Mouse (Mus musculus): ENCODE data around the gene Trim54. TPM values are rescaled to one million over a fixed set of nuclear protein-coding genes. Genes with fewer than 3 reads are reported as not detected.

The Trim54 gene
- polyA plus RNA-seq, 1 experiment from 2014 or later = not detected

DNA sequence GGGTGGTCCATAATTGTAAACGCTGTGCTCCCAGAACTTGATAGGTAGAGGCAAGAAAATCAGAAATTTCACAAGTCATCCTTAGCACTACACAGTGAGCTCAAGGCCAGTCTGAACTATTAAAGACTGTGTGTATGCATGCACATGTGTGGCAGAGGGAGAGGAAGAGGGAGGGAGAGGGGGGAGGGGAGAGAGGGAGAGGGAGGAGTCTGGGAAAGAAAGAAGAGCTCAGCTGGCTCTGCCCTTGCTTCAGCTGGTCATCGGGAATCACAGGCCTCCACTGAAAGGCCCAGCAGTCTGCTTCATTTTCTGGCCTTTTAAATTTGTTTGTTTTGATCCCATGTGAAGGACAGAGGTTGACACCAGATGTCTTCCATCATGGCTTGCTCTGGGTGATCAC lies 7.0 kb downstream of the Trim54 start:
- no peaks in the 10 kb centered on the region for H3K4me1 ChIP-seq
- no peaks in the 10 kb centered on the region for H3K36me3 ChIP-seq (replicated peaks)
- no peaks in the 10 kb centered on the region for H3K27me3 ChIP-seq (ENCODE audit: poor library complexity, severe bottlenecking)
- H3K9me3 ChIP-seq = no peaks in the 10 kb centered on the region
- no peak for DNase-seq (ENCODE audit: extremely low spot score, low spot score)
- 55% methylated on average over 2 of the region's 2 CpGs for WGBS
- H3K4me3 ChIP-seq = no peak overlapping the region
- no peak overlapping the region for H3K27ac ChIP-seq

DNA sequence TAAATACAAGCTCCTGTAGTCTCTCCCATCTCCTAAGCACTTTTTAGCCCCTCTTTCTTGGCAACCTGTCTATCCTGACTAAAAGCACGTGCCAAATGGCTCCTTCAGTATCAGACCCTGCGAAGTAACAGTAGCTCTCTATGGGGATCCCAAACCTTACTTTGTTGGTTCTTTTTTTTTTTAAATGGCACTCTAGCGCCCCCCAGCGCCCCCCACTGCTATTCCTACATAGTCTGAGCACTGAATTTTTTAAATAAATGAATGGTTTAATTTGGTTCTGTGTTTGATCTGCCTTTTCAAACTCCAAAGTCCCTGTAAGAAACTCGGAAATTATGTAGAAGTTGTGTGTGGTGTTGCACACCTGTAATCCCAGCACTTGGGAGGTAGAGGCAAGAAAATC lies 9.5 kb downstream of the Trim54 start:
- 41% methylated on average over 5 of the region's 5 CpGs for WGBS
- Histone ChIP-seq H3K36me3 (replicated peaks) (no peaks in the 10 kb centered on the region), H3K4me1 (no peaks in the 10 kb centered on the region), H3K27ac (no peak overlapping the region), H3K9me3 (no peaks in the 10 kb centered on the region), H3K27me3 (ENCODE audit: poor library complexity, severe bottlenecking) (peaks cover under 1% of the 10 kb centered on the region; the same call in 1 of the 2 replicates), H3K4me3 (no peak overlapping the region)
- no peak for DNase-seq (ENCODE audit: extremely low spot score, low spot score)

DNA sequence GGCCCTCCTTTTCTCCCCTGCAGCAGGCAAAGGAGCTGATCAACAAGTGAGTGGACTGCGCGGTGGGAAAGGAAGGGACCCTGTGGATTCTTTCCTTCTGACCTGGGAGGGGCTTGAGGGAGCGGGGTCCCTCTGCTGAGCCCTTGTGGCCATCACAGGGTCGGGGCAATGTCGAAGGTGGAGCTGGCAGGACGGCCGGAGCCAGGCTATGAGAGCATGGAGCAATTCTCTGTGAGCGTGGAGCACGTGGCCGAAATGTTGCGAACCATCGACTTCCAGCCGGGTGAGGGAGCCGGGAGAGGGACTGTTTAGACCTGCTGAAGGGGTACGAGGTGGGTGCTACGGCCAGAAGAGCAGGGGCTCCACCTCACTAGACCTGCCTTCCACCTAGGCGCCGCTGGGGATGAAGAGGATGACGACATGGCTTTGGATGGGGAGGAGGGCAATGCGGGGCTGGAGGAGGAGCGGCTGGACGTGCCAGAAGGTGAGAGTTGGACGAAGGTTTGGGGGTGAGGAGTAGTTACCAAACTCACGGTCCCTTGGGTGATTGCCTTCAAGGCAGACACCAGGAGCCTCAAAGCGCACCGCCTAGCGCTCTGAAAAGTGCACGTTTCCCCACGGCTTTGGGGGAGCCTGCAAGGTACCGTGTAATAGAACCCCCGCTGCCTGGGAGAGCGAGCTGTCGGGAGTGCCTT lies 20.4 kb downstream of the Trim54 start:
- Histone ChIP-seq H3K4me1 (peaks cover 30% of the 10 kb centered on the region), H3K9me3 (no peaks in the 10 kb centered on the region), H3K27ac (no peak overlapping the region), H3K27me3 (ENCODE audit: poor library complexity, severe bottlenecking) (peaks cover 71% of the 10 kb centered on the region), H3K36me3 (replicated peaks) (peaks cover 8% of the 10 kb centered on the region), H3K4me3 (peak overlapping the region; percentile 45)
- DNase-seq (ENCODE audit: extremely low spot score, low spot score) = peak; percentile 23
- WGBS = under 1% methylated on average over 33 of the region's 33 CpGs

DNA sequence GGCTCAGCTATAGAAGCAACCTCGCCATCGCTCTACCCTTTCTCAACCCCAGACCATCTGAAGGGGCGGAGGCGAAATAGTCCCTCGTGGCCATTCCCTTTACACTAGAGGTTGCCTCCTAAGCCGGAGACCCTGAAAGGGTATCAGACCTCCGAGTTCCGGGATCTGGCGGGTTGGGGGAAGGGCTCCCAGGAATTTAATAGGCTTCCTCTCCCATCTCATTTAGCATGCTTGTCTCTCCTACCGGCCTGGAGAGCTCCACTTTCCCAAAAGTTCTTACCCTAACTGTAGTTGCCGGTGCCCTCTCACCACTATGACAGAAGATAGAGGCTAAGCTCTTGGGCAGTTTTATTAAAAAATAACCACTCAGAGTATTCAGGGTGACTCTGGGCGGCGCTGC lies 21.1 kb downstream of the Trim54 start:
- peaks cover 71% of the 10 kb centered on the region for H3K27me3 ChIP-seq (ENCODE audit: poor library complexity, severe bottlenecking)
- H3K36me3 ChIP-seq (replicated peaks) = peaks cover 10% of the 10 kb centered on the region
- peaks cover 30% of the 10 kb centered on the region for H3K4me1 ChIP-seq
- no peaks in the 10 kb centered on the region for H3K9me3 ChIP-seq
- no peak overlapping the region for H3K27ac ChIP-seq
- DNase-seq (ENCODE audit: extremely low spot score, low spot score) = peak; percentile 31
- peak overlapping the region; percentile 45 for H3K4me3 ChIP-seq
- under 1% methylated on average over 13 of the region's 13 CpGs for WGBS

DNA sequence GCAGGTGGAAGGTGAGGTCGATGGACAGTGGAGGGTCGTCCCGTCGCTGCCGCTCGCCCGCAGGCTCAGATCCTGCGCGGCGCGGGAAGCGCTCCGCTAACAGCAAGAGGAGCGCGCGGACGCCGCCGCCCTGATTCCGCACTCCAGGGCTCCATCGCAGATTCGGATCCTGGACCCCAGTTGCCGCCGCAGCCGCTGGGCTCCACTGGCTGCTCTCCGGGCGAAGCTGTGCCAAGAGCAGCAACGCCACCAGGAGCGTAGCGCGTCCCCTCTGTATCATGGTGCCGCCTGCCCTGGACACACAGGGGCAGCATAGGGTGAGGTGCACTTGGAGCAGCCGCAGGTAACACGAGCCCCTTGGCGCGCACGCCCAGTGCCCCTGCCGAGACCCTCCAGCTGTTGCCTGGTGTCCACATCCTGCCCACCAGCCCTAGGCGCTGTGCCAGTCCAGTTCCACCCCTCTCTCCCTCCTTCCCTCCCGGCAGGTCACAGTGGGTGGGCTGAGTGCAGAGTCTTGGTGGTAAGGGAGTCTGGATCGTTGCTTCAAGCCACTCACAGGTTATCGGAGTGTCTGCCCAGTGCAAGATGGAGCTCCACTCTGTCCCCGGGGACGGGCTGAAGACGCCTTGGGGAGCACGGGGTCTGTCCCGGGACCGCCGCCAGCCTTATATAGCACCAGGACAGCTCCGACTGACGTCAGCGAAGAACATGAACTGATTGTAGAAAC lies 21.9 kb downstream of the Trim54 start, which contains the start of gene Ucn:
Gene Ucn (minus strand): TSS at position 589 of the 727 bp plus-strand sequence.
- peaks cover 30% of the 10 kb centered on the region for H3K4me1 ChIP-seq
- no peaks in the 10 kb centered on the region for H3K9me3 ChIP-seq
- peak within 1 kb of the TSS; percentile 45 for H3K4me3 ChIP-seq
- H3K27ac ChIP-seq = no peak within 1 kb of the TSS
- H3K27me3 ChIP-seq (ENCODE audit: poor library complexity, severe bottlenecking) = peaks cover 69% of the 10 kb centered on the region
- WGBS = 1% methylated on average over 52 of the region's 52 CpGs
- peaks cover 12% of the 10 kb centered on the region for H3K36me3 ChIP-seq (replicated peaks)
- peak; percentile 26 for DNase-seq (ENCODE audit: extremely low spot score, low spot score)

DNA sequence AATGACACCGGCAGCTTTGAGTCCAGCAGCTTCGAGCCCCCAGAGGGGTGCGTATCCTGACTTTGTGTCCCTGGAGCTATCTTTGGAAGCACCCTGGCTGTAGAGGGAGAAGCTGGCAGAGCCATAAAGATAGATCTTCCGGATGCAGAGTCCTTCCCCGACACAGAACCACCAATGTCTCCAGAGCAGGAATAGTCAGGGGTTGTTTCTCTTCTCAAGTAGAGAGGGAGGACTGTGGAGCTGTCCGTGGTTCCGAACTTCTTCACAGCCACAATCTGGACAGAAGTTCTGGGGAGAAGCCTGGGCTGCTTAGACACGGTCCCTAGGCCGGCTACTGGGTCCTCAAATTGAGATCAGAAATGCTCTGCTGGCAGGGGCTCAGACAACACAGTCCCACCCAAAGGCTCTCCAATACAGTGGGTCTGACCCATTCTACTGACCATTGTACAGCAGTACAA lies 22.5 kb downstream of the Trim54 start:
- peaks cover 30% of the 10 kb centered on the region for H3K4me1 ChIP-seq
- peak overlapping the region; percentile 45 for H3K4me3 ChIP-seq
- WGBS = 14% methylated on average over 9 of the region's 9 CpGs
- H3K36me3 ChIP-seq (replicated peaks) = peaks cover 16% of the 10 kb centered on the region
- no peaks in the 10 kb centered on the region for H3K9me3 ChIP-seq
- H3K27me3 ChIP-seq (ENCODE audit: poor library complexity, severe bottlenecking) = peaks cover 63% of the 10 kb centered on the region
- DNase-seq (ENCODE audit: extremely low spot score, low spot score) = no peak
- H3K27ac ChIP-seq = no peak overlapping the region

DNA sequence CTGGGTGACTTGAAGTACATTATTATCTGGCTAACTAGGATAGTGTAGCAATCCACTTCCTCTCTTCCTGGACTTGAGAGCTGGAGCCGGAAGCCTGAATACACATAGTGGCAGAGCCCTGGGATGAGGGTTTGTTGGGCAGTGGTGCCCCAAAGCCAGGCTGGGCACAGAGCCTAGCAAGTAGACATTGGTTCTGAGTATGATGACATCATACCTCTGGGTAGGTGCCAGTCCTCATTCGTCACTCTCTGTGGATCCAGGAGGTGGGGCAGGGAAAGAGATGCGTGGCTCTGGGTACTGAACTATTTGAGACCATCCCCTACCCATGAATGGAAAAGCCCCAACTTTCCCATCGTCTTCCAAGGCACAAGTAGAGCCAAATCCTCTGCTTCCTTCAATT lies 33.3 kb downstream of the Trim54 start:
- no peaks in the 10 kb centered on the region for H3K27me3 ChIP-seq (ENCODE audit: poor library complexity, severe bottlenecking)
- H3K4me3 ChIP-seq = no peak overlapping the region
- WGBS = 96% methylated on average over 4 of the region's 4 CpGs
- no peak overlapping the region for H3K27ac ChIP-seq
- H3K36me3 ChIP-seq (replicated peaks) = peaks cover 31% of the 10 kb centered on the region
- no peaks in the 10 kb centered on the region for H3K9me3 ChIP-seq
- no peak for DNase-seq (ENCODE audit: extremely low spot score, low spot score)
- H3K4me1 ChIP-seq = peaks cover 17% of the 10 kb centered on the region

DNA sequence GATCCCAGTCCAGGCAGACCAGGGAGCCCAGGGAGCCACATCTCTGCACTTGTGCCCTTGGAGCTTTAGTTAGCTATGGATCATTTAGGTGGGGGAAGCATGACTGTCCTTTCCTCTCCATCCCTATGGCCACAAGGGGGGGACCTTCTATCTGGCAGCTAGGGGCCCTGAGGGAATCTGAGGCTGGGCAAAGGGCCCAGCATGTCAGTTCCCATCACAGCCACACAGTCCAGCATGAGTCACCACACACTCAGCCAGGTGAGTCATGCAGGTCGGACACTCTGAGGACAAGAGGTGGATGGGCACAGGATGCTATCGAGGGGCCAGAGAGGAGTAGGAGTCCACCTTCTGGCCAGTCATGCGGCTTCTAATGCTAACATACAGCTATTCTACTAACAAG lies 35.2 kb downstream of the Trim54 start:
- no peak for DNase-seq (ENCODE audit: extremely low spot score, low spot score)
- Histone ChIP-seq H3K27ac (no peak overlapping the region), H3K9me3 (no peaks in the 10 kb centered on the region), H3K4me3 (no peak overlapping the region), H3K27me3 (ENCODE audit: poor library complexity, severe bottlenecking) (no peaks in the 10 kb centered on the region), H3K4me1 (peaks cover 18% of the 10 kb centered on the region), H3K36me3 (replicated peaks) (peaks cover 35% of the 10 kb centered on the region)
- 91% methylated on average over 3 of the region's 3 CpGs for WGBS

DNA sequence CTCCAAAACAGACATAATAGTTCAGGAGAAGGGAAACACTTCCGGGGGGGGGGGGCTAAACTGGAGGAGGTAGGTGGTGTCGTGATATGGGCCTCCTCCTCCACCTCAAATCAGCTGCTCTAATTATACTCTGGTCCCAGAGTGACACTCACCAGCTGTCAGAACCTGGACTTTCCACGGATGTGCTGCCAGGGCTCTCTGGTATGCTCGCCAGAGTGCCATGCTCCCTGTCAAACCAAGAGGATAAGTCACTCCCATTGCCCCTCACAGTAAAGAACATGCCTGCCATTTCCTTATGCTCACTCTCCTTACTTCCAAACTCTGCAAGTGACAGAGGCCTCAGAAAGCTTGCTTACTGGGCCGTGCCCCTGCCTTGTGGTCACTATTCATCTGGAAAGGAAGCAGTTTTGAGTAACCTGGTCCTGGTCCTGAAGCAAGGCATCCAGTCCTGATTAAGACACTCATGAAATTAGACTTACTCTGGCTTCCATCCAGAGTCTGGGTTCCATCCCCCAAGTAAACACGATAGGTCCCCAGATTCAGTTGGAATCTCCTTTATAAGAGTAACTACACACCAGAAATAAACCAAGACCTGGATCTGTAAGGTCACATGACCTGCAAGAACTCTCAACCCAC lies 37.1 kb downstream of the Trim54 start:
- WGBS = 51% methylated on average over 6 of the region's 6 CpGs

DNA sequence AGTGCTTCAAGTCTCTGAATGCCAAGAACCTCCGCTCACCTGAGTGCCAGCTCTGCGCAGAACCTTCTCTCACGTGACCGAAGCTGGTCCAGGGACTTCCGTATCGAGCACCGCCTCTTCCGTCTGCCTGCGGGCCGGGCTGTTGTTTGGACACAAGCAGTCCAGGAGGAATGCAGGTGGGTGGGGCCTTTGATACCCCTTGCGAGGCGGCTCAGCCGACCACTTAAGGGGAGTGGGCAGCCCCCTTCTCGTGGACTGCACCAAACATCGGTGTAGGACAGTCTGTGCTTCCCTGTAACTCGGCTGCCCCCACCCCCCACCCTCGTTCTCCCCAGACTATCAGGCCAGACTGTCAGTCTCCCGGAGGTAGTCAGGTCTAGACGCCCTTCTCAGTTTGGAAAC lies 37.6 kb downstream of the Trim54 start, which contains the start of gene Mpv17:
Gene Mpv17 (minus strand): TSS at position 100 of the 402 bp plus-strand sequence.
- under 1% methylated on average over 19 of the region's 19 CpGs for WGBS
- Histone ChIP-seq H3K9me3 (no peaks in the 10 kb centered on the region), H3K27me3 (ENCODE audit: poor library complexity, severe bottlenecking) (no peaks in the 10 kb centered on the region), H3K4me3 (peak within 1 kb of the TSS; percentile 72), H3K27ac (peak within 1 kb of the TSS; percentile 84), H3K36me3 (replicated peaks) (peaks cover 47% of the 10 kb centered on the region), H3K4me1 (peaks cover 18% of the 10 kb centered on the region)
- DNase-seq (ENCODE audit: extremely low spot score, low spot score) = peak; percentile 87

More for the DNA sequence above, 37.1 kb downstream of the Trim54 start:
- DNase-seq (ENCODE audit: extremely low spot score, low spot score) = no peak
- no peaks in the 10 kb centered on the region for H3K9me3 ChIP-seq
- H3K27ac ChIP-seq = peak overlapping the region; percentile 84
- H3K36me3 ChIP-seq (replicated peaks) = peaks cover 42% of the 10 kb centered on the region
- H3K4me3 ChIP-seq = peak overlapping the region; percentile 72
- H3K27me3 ChIP-seq (ENCODE audit: poor library complexity, severe bottlenecking) = no peaks in the 10 kb centered on the region
- peaks cover 18% of the 10 kb centered on the region for H3K4me1 ChIP-seq

DNA sequence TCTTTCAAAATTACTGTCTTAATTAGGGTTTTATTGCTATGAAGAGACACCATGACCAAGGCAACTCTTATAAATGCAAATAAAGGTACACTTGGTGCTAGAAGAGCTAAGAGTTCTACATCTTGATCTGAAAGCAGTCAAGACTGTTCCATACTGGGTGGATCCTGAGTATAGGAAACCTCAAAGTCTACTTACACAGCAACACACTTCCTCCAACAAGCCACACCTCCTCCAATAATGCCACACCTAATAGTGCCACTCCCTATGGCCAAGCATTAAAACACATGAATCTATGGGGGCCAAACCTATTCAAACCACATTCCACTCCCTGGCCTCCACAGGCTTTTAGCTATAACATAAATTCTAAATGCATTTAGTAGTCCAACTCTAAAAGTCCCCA lies 46.0 kb downstream of the Trim54 start:
- Histone ChIP-seq H3K4me3 (no peak overlapping the region), H3K27me3 (ENCODE audit: poor library complexity, severe bottlenecking) (no peaks in the 10 kb centered on the region), H3K36me3 (replicated peaks) (peaks cover 99% of the 10 kb centered on the region), H3K9me3 (no peaks in the 10 kb centered on the region), H3K4me1 (no peaks in the 10 kb centered on the region), H3K27ac (no peak overlapping the region)
- no peak for DNase-seq (ENCODE audit: extremely low spot score, low spot score)

DNA sequence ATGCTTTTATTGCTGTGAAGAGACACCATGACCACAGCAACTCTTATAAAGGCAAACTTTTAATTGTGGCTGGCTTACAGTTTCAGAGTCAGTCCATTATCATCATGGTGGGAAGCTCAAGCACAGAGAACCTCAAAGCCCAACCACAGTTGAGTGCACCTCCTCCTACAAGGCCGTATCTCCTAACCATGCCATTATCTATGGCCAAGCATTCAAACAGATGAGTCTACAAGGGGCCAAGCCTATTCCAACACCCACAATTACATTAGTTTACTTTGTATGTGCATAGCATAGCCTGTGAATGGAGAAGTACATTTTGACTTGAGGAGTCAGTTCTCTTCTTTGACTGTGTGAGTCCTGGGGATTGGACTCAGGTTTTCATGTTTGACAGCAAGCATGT lies 48.4 kb downstream of the Trim54 start:
- DNase-seq (ENCODE audit: extremely low spot score, low spot score) = no peak
- Histone ChIP-seq H3K36me3 (replicated peaks) (peaks cover 99% of the 10 kb centered on the region), H3K4me1 (no peaks in the 10 kb centered on the region), H3K27ac (no peak overlapping the region), H3K27me3 (ENCODE audit: poor library complexity, severe bottlenecking) (no peaks in the 10 kb centered on the region), H3K9me3 (no peaks in the 10 kb centered on the region), H3K4me3 (no peak overlapping the region)
- WGBS = 95% methylated on average over 1 of the region's 1 CpGs

DNA sequence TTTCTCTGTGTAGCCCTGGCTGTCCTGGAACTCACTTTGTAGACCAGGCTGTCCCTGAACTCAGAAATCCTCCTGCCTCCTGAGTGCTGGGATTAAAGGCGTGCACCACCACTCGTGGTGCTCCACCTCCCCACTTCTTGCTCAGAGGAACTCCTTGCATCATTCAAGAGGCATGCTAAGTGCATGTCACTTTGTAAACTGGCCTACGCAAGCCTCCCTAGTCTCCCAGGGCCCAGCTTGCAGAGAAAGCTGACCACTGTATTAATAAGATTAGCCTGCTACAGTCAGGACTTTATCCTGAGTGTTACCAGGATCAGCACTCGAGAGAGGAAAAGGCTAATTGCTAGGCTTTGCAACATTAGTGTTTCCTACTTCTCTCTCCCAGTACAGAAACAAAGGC lies 52.1 kb downstream of the Trim54 start:
- H3K27ac ChIP-seq = no peak overlapping the region
- H3K4me1 ChIP-seq = no peaks in the 10 kb centered on the region
- no peaks in the 10 kb centered on the region for H3K9me3 ChIP-seq
- no peaks in the 10 kb centered on the region for H3K27me3 ChIP-seq (ENCODE audit: poor library complexity, severe bottlenecking)
- DNase-seq (ENCODE audit: extremely low spot score, low spot score) = no peak
- H3K4me3 ChIP-seq = no peak overlapping the region
- WGBS = 90% methylated on average over 4 of the region's 4 CpGs
- peaks cover 98% of the 10 kb centered on the region for H3K36me3 ChIP-seq (replicated peaks)
